Mouse (Mus musculus) 3T3-L1 (cell line): ENCODE data around the gene Ptpn13.
A peak's percentile ranks its signal among the peaks of the same experiment; 100 is the strongest.

Experiments
- DNase-seq: peaks from one replicate; pipeline ENCODE4 v3.0.0-alpha.2; 2015; ENCODE audit warnings: low read depth, low spot score

The Ptpn13 gene

DNA sequence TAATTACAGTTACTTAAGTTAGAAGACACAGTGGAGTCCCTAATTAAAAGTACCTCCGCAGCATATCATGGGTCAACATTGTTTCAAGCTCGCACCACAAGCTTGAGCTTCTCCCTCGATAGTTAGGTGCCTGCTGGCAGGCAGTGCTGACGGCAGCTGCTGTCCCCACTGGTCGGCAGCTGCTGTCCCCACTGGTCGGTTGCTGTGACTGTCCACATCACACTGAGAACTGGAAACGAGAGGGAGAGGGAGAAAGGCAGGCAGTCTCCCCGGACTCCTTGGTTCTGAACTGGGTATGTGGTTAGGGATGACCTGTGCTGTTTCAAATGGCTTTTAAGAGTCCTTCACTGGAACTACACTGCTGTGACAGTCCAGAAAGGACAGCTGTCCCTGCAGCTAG is 33.4 kb downstream of the Ptpn13 start:
- no peak for DNase-seq

DNA sequence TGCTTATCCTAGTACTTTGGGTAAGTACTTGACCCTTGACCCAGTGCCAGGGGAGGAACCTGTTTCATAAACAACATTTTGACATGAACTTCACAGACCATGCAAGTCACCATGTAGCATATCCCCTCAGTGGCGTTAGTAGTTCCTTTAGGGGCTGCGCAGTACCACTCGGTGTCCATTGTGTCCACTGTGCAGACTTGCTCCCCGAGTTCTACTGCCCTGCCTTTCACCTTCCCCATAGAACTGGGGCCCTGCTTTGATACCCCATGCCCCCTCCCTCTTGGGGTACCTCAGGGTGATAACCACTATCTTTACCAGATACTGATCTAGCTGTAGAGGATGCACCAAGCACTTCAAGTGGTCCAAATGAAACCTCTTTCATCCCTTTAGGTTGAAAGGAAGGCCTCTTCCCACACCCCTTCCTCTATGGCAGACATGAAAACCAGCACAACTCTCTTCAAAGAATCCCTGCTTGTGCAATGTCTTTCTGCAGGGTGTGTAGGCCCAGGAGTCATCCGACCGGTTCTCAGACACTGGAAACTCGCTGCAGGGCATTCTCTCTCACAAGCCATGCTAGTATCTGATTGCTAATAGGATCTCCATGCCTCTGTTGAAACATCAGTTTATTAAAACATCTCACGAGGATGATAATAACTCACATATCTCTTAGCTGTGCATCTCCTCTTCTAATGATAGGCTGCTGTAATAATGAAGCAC is 34.1 kb downstream of the Ptpn13 start:
- no peak for DNase-seq

DNA sequence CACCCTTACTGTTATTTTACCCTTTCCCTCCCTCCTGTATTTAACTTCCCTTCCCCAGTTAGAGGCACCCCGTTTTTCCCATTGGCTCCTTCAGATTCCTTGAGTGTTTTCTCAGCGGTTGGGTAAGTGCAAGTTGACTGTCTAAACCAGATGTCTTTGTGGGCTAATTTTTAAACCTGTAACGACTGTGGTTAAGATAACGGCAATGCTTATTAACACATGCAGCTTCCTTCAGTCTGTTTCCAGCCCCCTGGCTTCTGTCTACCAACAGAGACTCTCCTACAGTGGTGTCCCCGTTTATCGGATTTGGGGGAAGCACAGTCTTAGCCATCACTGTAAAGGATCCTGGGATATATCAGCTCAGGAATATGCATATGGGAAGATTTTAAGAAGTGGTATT is 35.9 kb downstream of the Ptpn13 start:
- DNase-seq, result no peak

DNA sequence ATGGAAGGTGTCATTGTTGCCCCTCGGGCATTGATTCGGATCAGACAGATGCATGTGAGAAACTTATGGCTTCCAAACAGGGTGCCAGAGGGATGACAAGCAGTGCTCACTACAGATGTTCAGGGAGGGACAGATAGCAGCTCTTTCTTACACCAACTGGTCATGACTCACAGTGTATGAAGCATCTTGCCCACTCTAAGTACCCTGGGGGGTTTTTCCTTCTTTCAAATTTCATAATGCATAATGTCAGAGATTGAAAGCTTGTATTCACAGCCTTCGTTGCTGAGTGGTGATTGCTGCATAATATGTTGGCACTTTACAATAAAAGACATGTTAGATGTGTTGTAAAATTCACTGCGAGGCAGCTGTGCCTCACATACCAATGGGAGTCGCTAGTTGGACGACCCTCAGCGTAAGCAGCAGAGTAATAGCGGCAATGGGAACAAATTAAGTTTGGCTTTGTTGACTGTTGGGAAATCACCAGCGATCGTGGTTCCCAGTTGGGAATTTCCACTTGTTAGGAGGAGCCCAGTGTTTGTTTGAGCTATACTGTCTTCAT is 38.7 kb downstream of the Ptpn13 start:
- peak; percentile 51 for DNase-seq

DNA sequence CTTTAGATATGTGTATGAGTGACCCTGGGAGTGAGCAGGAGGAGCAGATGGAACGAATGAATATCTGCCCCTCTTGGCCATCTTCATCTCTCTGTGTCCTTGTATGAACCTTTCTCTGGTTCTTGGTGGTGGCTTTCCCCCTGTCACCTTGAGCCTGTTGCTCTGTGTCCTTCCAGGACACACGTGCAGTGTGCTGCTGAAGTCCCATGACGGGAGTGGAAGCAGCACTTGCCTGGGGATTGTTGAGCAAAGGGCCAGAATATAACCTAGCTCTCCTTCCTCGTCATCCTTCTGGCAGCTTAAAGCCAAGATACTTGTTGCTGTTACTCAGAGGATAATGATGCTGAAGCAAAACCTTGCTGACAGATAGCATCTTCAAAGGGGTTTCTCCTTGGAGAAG is 39.3 kb downstream of the Ptpn13 start:
- no peak for DNase-seq

DNA sequence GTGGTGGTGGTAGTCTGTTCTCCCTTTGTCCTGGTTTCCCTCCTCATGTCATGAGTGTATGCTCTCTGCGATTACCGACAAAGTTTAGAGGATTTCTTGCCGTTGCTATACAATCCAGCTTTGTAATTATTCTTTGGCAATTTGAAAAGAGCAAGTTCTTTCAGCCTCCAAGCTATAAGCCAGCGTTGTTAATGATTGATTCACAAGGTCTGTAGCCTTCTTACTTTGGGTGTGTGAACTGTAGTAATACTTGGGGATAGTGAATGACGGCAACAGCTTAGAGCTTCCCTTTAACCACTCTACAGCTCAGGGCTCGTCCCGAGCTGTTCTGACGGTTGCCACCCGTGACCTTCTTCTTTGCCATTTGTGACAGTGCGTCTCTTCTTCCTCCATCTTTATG is 39.8 kb downstream of the Ptpn13 start:
- no peak for DNase-seq

DNA sequence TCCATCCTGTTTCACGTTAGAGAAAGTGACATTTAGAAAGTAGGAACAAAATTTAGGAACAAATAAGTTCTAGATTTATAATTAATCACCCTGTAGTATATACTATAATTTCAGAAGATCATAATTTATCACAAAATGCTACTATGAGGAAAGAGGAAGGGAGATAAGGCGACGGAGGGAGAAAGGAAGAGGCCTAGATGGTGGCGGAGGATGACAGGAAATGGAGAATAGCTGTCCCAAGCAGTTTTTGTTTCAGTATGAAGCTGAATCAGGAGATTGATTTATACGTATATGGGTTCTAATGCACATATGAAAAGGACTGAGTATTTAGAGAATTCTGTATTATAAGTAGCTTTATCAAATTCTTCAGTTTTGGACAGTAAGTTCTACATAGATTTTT is 47.7 kb downstream of the Ptpn13 start:
- no peak for DNase-seq

DNA sequence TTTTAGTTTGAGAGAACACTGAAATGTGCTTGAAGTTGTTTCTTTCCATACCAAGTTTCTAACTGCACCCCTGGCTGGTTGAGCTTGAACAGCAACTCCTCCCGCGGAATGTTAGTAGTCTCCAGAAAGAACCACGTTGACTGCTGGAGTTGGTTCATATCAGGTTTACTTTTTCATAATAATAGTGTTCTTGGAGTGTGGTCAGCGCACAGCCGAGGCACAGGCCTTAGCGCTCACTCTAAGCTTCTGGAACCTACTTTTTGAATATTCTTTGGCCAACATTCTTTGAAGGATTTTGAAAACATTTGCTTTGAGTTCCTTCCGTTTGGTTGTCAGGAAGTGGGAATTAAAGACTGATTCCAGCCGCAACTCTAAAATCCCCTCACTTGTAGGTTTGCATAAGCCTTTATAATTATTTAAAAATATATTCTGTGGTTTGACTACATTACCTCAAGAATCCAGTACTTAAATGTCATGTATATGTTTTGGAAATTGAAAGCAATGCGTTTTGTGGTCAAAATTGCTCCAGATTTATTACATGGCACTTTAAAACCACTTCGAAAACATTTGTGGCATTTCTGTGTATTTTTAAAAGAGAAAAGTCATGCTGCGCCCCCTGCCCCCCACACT is 48.6 kb downstream of the Ptpn13 start:
- no peak for DNase-seq

DNA sequence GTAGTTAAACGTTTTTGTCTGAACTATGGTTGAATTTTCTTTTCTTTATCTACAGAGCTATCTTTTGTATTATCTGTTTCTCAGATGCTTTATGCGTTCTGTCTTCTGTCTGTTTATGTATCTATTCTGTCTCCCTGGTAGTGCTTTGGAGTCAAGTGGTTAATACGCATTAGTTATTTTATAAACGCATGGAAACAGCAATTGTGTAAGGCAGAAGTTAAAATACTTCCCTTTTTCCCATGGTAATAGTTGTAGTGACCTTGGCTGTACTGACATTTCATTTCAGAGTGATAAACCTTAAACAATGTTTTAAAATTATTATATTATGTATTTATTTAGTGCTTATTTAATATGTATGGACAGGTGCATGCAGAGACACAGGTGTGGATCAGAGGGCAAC is 49.3 kb downstream of the Ptpn13 start:
- no peak for DNase-seq

DNA sequence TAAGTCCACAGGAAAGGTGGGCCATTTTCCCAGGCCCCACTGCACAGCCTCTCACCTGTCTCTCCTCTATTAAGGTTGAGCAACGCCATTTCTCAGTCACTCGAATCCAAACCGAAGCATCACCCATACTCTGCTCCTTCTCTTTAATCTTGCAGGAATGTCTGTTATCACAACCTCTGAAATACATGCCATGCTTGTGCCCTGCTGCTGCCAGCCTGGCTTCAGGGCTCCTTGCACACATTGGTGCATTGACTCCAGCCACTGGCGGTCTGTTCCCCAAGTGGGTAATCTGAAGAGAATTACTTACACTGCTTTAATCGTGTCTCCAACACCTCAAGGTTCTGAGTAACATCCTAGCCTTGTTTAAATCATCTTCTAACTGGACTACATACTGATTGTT is 50.5 kb downstream of the Ptpn13 start:
- no peak for DNase-seq

DNA sequence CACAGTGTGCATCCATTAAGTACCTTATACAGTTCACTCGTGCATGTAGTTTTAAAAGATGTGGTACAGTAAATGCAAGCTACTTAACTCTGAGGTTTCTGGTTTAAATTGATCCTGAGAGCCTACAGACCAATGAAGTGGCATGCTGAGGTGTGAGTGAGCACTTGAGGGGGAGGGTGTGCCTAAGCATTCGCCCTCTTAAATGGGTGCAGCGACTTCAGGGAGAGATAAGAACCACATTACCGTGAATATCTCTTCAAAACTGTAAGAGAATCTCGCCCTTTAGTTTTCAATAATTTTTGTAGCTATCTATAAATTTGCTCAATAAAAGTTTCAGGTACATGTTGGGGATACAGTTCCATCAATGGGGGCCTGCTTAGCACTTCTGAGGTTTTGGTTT is 54.5 kb downstream of the Ptpn13 start:
- DNase-seq, result no peak

DNA sequence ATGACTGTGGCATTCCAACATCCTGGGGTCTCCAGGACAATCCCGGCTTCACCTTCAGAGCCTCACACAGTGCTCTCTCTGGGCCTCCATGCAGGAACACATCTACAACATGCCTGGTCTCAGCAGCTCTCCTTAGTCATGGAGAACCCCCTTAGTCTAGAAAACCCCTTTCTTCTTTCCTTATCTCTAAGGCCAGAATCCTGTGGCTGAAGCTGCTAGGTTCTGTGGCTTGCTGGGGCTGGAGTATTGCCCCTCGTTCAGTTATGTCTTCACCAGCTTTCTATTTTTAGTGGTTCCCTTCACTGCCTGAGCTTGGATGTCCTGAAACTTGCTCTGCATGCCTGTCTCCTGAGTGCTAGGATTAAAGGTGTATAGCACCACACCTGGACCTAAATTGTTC is 56.2 kb downstream of the Ptpn13 start:
- DNase-seq, result no peak

DNA sequence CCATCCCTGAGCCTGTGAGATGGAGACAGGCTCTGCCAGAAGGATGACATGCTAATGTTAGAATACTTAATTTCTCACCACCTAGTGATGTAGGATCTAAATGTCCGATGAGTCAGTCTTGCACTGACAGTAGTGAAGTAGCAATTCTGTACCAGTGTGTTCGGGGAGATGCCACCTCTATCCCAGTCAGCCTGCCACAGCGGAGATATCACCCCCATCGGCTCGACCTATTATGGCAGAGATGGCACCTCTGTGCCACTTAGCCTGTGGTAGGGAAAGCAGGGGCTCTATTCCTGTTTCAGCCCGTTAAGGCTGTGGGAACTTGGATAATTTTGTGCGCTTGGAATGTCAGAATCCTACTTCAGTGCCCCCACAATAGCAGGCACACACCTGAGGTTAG is 62.0 kb downstream of the Ptpn13 start:
- DNase-seq, result no peak

DNA sequence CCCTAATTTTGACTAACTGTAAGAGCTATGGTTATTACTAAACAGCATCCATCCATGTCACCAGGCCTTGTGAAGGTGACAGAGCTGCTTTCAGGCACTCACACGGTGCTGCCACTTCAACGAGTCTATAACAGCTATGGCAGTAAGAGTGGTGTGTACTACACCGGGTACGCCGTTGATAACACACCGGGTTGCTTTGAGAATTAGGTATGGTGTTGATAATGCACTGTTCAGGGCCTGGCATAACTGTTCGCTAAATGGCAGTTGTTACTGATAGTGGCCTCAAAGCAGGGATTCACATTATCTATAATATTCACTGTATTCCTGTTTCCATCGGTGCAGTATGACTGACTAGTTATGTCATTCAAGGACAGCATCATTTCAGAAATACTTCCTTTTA is 66.0 kb downstream of the Ptpn13 start:
- DNase-seq, result no peak

DNA sequence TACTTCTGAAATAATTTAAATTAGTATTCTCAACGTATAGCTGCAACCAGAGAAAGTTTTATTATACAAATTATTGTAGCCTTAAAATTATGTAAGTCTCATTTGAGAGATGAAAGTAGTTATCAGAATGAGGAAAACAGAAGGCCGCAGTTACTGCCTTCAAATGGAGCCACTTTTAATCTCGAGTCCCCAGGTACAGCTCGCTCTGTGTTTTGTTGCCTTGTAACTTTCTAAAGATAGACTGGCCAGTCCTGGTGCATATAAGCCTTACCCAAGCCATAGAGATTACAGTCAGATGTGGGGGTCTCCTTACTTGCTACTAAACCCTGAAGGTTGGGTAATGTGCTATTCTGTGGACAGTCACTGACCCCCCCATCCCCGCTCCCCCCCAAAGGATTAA is 66.8 kb downstream of the Ptpn13 start:
- no peak for DNase-seq

DNA sequence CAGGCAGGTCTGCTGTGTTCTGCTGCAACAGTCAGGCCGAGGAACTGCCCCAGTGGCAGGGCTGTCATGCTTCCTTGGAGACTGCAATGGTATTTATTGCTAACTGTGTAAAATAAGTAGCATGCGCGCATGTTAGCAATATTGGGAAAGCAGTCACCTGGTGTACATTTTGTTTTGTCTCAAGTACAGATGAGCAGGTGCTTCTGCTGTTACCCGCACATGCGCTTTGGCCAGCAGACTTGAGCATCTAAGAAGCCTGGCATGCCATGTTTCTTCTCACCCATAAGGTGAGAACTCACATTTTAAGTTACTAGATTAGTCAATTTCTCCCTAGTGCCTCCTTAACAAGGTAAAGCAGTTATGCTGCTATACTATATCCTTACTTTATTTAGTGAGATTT is 72.1 kb downstream of the Ptpn13 start:
- DNase-seq, result no peak

DNA sequence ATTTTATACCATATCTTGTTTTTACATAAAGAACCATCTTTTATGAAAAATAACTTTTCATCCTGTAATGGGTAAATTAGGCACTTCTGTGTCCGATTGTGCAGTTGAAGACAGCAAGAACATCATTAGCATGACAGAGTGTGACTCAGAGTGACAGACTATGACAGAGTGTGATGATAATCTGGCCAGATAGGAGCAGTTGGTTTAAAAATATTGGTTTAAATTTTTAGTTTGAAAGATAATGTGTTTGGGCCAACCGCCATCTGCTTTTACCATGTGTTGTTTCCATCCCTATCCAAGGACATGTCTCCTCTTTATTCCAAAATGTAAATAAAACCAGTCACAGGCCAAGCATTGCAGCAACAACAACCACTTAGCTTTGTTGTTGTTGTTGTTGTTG is 72.5 kb downstream of the Ptpn13 start:
- DNase-seq, result no peak

DNA sequence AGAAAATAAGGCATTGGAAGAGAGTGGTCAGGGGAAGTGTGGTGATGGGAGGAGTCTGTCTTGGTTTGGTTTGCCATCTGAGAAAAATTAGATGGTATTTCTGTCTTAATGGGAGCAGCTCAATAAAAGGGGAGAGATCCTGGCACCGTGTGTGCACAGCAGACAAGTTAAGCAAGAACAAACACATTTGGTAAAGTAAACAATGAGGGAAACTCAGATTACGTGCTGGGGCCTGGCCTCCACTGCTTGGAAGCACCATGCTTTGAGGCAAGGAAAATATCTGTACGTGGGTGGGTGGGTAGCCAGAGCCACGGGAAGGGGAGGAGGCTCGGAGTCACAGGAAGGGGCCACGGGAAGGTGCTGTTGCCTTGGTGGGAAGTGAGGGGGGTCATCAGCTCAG is 74.3 kb downstream of the Ptpn13 start:
- no peak for DNase-seq

DNA sequence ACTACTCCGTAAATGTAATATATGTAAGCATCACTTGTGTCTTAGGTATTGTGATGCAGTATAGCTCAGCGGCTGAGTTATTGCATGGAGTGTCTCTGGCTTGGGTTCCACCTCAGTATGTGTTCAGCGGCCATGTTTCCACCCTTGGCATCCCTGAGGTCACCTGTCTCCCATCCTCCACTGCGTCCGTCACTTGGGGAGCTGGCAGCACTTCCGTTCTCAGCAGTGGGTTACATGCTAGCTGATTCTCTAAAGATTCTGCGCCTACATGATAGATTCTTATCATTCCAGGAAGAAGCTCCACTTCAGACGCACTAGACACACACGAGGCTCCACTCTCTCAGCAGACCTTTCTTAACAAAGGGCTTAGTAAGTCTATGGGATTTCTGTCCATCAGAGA is 76.1 kb downstream of the Ptpn13 start:
- no peak for DNase-seq

DNA sequence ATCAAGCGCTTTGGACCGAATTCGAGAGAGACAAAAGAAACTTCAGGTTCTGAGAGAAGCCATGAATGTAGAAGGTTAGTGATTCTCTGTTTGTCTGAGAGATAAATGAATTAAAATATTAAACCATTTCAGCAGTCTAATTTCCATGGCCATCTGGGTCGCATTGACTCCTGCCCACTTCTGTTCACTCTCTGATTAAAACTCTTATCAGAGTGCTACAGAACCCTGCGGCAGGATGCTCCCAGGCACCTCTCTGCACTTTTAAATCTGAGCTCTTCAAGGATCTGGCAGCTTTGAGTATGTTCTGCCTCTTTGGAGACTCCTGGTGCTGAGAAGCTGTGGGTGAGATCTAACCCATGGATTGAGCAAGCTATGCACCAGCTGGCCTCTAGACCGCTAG is 76.8 kb downstream of the Ptpn13 start:
- no peak for DNase-seq

DNA sequence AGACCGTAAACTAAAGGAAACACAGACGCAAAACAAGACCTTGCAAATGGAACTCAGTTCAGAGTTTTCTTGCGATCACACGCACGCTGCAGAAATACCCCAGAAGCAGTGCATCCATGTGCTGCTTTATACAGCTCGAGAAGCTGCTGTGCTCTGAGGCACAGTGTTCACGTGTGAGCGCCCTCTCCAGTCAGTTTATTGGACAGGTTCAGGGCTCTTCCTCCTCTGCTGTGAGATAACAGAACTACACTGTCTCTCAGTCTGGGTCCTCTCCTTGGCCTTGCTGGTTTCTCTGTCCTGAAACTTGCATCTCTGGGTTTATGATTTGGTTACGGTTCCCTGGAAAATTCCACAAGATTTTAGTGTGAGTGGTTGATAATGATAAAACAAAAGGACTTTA is 88.2 kb downstream of the Ptpn13 start:
- no peak for DNase-seq

DNA sequence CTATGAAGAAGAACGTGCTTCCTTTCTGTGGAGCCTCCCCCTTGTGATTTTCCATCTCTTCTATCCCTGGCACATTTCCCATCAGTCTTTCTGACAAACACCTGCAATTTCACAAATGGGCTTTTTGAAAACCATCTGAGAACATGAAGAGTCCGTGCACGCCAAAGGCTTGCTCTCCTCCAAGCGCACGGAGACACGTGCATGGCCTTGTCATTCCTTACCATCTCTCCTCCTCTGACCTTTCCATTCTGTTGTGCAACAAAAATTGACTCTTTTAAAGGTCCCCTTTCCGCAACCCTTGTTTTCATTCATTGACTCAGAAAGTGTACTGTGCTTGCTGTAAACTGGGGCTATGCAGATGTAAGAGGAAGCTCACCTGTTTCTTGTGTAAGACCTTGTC is 89.4 kb downstream of the Ptpn13 start:
- DNase-seq, result no peak

DNA sequence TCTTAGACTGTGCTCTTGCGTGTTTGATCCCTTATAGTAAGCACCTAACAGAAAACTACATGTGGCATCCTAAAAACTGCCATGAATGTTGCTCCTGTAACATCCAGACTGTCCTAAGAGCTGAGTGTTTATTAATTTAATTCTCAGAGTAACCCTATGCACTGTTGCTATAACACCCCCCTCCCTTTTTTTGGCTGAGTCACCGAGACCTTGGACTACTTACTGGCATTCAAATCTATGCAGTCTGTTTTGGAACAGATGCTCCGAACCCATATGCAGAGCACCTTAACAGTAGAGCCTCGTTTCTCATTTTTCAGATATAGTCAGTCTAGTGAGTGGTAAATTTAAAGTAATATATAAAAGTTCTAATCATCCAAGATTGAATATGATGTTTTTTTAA is 90.9 kb downstream of the Ptpn13 start:
- no peak for DNase-seq

DNA sequence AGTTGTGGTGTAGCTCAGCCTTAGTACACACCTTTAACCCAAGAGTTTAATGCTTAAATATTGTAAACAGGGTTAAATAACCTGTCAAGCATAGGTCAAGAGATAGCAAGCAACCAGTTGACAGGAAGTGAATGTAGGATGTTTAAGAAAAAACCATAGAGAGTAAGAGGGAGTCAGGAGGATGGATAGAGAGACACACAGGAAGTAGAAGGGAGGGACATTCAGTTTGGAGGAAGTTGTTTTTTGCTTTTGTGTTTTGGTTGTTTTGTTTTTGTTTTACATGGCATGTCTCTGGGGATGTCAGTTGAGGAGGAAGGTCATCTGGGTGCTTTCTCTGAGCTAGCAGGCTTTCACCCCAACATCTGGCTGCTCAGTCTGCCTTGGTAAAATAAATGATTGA is 91.6 kb downstream of the Ptpn13 start:
- DNase-seq, result peak; percentile 2
